Mouse (Mus musculus): ENCODE results near the gene Alox8.

The Alox8 gene

DNA sequence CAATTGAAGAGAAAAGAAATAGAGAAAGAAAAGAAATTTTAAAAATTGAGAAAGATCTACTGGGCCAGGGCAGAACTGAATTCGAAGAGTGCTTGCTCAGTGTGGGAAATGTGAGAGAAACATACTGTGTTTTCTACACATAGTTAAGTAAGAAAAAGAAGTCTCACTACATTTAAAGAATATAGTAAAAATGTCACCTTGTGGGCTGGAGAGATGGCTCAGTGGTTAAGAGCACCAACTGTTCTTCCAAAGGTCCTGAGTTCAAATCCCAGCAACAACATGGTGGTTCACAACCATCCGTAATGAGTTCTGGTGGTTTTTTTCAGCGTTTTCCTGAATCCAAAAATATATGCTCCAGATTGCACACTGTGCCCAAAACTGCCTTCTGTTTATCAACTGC lies 19.1 kb downstream of the Alox8 start:
- DNase-seq: no peak

DNA sequence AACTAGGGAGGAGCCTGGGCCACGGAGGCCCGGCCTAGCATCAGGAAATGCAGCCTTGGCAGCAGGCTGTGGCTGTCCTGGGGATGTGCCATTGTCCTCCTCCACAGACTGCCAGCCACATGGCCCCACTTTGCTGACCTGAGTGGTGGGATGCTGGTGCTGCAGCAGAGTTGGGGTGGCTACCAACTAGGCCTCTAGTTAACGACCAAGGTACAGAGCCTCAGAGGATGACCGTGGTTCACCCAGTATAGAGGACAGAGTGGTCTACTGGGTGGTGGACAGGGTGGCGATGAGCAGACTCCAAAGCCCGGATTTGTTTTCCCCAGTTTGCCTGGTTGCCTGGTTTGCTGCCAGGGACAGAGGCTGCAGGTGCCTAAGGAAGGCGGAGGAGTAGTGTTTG lies 22.9 kb downstream of the Alox8 start:
- no peak for DNase-seq

DNA sequence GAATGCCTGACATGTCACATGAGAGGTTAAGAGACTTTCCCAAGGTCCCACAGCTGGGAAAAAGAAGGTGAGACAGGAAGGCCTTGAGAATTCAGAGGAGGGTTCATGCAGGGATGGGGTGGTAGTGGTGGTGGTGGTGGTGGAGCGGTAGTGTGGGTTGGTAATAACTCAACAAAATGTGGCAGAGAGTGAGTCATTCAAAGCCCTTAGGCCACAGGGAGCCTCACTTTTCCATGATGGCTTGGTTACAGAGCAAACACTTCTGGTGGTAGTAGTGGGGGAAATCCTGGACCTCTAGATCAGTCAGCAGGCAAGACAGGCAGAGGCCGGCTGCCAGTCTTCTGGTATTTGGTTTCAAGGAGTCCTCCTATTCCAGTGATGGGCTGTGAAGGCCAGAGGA lies 25.0 kb downstream of the Alox8 start:
- DNase-seq: no peak

GRCm38 (mm10) chr11:69171626-69172025 lies 26.0 kb downstream of the Alox8 start:
- DNase-seq: peak; percentile 44 to 53

GRCm38 (mm10) chr11:69169313-69169712 lies 28.3 kb downstream of the Alox8 start:
- DNase-seq: no peak

DNA sequence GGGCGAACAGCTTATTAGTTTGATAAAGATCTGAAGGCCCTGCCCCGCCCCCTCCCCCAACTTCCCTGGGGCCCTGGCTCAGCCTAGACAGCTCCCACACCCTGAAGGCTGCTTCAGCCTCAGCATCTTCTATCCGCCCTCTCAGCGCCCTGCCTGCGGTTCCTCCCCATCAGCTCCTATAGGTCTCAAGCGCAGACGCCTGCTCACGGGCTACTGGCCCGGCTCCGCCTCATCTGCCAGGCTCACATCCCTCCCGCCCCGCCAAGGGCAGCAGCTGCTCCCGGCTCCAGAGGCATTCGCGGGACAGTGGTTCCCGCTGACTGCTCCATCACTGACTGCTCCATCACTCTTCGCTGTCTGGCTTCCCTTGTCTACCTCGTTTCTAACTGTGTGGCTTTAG lies 40.8 kb downstream of the Alox8 start, which contains the start of gene Alox12b:
Gene Alox12b (plus strand): TSS at position 190 of the 400 bp plus-strand sequence.
- no peak for DNase-seq

GRCm38 (mm10) chr11:69155351-69155750 lies 42.3 kb downstream of the Alox8 start:
- DNase-seq: no peak

- DNase-seq: no peak
Measured at GRCm38 (mm10) chr11:69153831-69154230, 43.8 kb downstream of the Alox8 start.

DNA sequence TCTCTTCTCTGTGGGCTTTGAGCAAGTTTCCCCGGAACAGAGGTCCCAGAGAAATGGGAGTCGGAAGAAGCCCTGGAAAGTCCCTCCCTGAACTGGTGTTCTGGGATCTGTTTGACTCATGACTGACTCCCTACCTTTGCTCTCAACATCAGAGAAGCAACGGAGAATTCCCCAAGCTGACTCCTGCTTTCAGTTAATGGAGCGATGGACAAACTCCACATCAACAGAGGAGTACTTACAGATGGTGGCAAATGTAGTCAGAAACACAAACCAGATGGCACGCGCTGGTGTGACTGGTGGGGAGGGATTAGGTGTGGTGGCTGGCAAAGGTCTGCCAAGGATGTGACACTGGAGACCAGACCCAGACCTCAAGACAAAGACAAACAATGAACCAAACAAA lies 46.6 kb downstream of the Alox8 start:
- DNase-seq: no peak

DNA sequence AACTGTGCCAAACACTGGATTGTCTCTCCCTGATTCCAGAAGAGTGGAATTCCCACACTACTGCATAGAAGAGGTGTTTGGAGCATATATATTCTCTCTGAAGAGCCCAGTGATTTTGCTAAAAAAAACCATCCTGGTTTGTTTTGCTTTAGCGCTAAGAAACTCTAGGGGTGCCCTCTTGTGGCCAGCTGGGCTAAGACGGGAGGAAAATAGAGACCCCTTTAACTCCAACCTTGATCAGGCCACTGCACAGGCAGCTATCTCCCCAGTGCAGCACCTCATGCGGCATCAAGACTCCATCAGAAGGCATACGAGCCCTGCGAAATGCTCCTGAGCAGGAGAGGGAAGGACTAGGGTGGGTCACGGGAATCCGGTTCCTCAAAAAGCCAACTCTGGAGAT lies 47.2 kb downstream of the Alox8 start:
- peak; percentile 33 to 68 for DNase-seq

- DNase-seq: no peak
Measured at GRCm38 (mm10) chr11:69149728-69150127, 47.9 kb downstream of the Alox8 start.

DNA sequence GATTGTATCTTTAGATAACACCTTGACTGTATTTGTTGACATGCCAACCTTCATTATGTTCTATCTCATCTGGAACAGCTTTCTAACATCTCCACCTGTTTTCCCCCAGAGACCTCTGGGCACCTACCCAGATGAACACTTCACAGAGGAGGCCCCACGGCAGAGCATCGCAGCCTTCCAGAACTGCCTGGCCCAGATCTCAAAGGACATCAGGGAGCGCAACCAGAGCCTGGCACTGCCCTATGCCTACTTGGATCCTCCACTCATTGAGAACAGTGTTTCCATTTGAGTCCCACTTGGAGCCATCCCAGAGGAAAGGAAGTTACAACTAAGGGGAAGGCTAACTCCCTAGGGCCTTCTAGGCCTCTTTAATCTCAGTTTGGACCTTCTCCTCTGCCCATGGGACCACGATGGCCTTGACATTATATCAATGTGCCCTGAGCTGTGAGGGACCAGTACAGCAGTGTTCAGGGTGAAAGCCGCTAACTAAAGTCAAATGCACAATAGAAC lies 49.1 kb downstream of the Alox8 start:
- no peak for DNase-seq

GRCm38 (mm10) chr11:69147546-69147945 lies 50.1 kb downstream of the Alox8 start:
- DNase-seq: no peak

DNA sequence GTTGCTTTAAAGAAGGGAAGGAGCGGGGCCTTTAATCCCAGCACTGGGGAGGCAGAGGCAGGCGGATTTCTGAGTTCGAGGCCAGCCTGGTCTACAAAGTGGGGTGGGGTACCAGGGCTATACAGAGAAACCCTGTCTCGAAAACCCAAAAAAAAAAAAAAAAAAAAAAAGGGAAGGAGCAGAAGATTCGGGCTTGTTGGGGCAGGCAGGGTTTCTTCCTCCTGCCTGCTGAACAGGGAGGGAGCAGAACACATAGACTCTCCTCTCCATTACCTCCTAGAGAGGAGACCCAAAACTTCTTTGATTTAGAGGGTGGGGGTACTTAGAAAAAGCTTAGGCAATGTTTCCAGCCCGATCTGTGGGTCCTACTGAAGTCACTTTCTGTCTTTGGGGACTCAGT lies 62.3 kb downstream of the Alox8 start:
- DNase-seq: no peak

DNA sequence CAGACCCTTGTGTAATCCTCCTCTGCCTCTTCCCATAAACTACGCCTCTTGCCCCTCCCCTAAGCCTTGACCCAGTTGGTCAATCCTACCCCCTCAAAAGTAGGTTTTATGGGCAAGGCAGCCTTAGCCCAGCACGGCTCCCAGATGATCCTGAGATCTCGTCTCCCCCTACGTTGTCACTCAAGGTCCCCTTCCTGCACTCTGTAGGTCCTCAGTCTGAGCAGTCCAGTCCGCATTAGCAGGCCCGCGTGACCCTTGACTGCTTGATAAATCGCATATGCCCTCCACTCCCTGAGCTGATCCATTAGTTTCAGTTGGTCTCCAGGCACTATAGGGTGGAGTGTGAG lies 63.0 kb downstream of the Alox8 start:
- DNase-seq: no peak

All from kidney, adult 8-10 months (tissue).